Mouse (Mus musculus): ENCODE results near the gene Ccdc137. TPM values are rescaled to one million over a fixed set of nuclear protein-coding genes. Genes with fewer than 3 reads are reported as not detected.

The Ccdc137 gene
- polyA plus RNA-seq, 1 experiment from 2014 or later = 25.4 TPM

GRCm38 (mm10) chr11:120501018-120501417 is 43.1 kb downstream of the Ccdc137 start:
- H3K4me3 ChIP-seq (ENCODE audit: low read depth, low read length) = no peak overlapping the region
- no peak overlapping the region for H3K27ac ChIP-seq (ENCODE audit: low read depth, low read length)
- no peaks in the 10 kb centered on the region for H3K27me3 ChIP-seq (ENCODE audit: control insufficient read depth, insufficient read depth, low read length)
- no peaks in the 10 kb centered on the region for H3K9me3 ChIP-seq (ENCODE audit: control insufficient read depth, low read length)
- 79% methylated on average over 6 of the region's 6 CpGs for WGBS
- H3K9ac ChIP-seq (ENCODE audit: low read length) = no peak overlapping the region
- no peaks in the 10 kb centered on the region; the same call in 1 of the 2 replicates for H3K36me3 ChIP-seq (ENCODE audit: control insufficient read depth, insufficient read depth, low read length)
- no peaks in the 10 kb centered on the region for H3K4me1 ChIP-seq (ENCODE audit: control insufficient read depth, insufficient read depth, low read length)
- ATAC-seq (ENCODE audit: low FRiP score) = no peak
- no peak for DNase-seq (ENCODE audit: low spot score, missing footprints)
- H3K4me2 ChIP-seq = no peak overlapping the region

GRCm38 (mm10) chr11:120501701-120502100 is 43.8 kb downstream of the Ccdc137 start:
- DNase-seq (ENCODE audit: low spot score, missing footprints) = no peak
- no peaks in the 10 kb centered on the region for H3K9me3 ChIP-seq (ENCODE audit: control insufficient read depth, low read length)
- no peak overlapping the region for H3K4me3 ChIP-seq (ENCODE audit: low read depth, low read length)
- no peak overlapping the region for H3K4me2 ChIP-seq
- no peak overlapping the region for H3K9ac ChIP-seq (ENCODE audit: low read length)
- H3K36me3 ChIP-seq (ENCODE audit: control insufficient read depth, insufficient read depth, low read length) = no peaks in the 10 kb centered on the region; the same call in 1 of the 2 replicates
- H3K27ac ChIP-seq (ENCODE audit: low read depth, low read length) = no peak overlapping the region
- no peak for ATAC-seq (ENCODE audit: low FRiP score)
- WGBS = 94% methylated on average over 4 of the region's 4 CpGs
- no peaks in the 10 kb centered on the region for H3K27me3 ChIP-seq (ENCODE audit: control insufficient read depth, insufficient read depth, low read length)
- no peaks in the 10 kb centered on the region for H3K4me1 ChIP-seq (ENCODE audit: control insufficient read depth, insufficient read depth, low read length)

- ATAC-seq (ENCODE audit: low FRiP score) (no peak), DNase-seq (ENCODE audit: low spot score, missing footprints) (no peak)
- no peak overlapping the region for H3K9ac ChIP-seq (ENCODE audit: low read length)
- no peak overlapping the region for H3K4me3 ChIP-seq (ENCODE audit: low read depth, low read length)
- WGBS = 85% methylated on average over 3 of the region's 3 CpGs
- H3K4me1 ChIP-seq (ENCODE audit: control insufficient read depth, insufficient read depth, low read length) = peaks cover 5% of the 10 kb centered on the region
- H3K9me3 ChIP-seq (ENCODE audit: control insufficient read depth, low read length) = no peaks in the 10 kb centered on the region
- H3K36me3 ChIP-seq (ENCODE audit: control insufficient read depth, insufficient read depth, low read length) = no peaks in the 10 kb centered on the region
- no peak overlapping the region for H3K27ac ChIP-seq (ENCODE audit: low read depth, low read length)
- H3K27me3 ChIP-seq (ENCODE audit: control insufficient read depth, insufficient read depth, low read length) = no peaks in the 10 kb centered on the region
- H3K4me2 ChIP-seq = no peak overlapping the region
Measured at GRCm38 (mm10) chr11:120505661-120506060, 47.7 kb downstream of the Ccdc137 start.

GRCm38 (mm10) chr11:120506899-120507298 is 49.0 kb downstream of the Ccdc137 start:
- ATAC-seq (ENCODE audit: low FRiP score) (no peak), DNase-seq (ENCODE audit: low spot score, missing footprints) (no peak)
- Histone ChIP-seq H3K4me2 (no peak overlapping the region), H3K4me1 (ENCODE audit: control insufficient read depth, insufficient read depth, low read length) (peaks cover 6% of the 10 kb centered on the region), H3K9ac (ENCODE audit: low read length) (no peak overlapping the region), H3K27me3 (ENCODE audit: control insufficient read depth, insufficient read depth, low read length) (no peaks in the 10 kb centered on the region), H3K36me3 (ENCODE audit: control insufficient read depth, insufficient read depth, low read length) (no peaks in the 10 kb centered on the region), H3K27ac (ENCODE audit: low read depth, low read length) (no peak overlapping the region), H3K9me3 (ENCODE audit: control insufficient read depth, low read length) (no peaks in the 10 kb centered on the region), H3K4me3 (ENCODE audit: low read depth, low read length) (no peak overlapping the region)
- WGBS = 66% methylated on average over 4 of the region's 4 CpGs

GRCm38 (mm10) chr11:120507611-120508289 is 49.8 kb downstream of the Ccdc137 start:
- H3K9me3 ChIP-seq (ENCODE audit: control insufficient read depth, low read length) = no peaks in the 10 kb centered on the region
- H3K4me1 ChIP-seq (ENCODE audit: control insufficient read depth, insufficient read depth, low read length) = peaks cover 6% of the 10 kb centered on the region
- no peak overlapping the region for H3K4me3 ChIP-seq (ENCODE audit: low read depth, low read length)
- H3K36me3 ChIP-seq (ENCODE audit: control insufficient read depth, insufficient read depth, low read length) = no peaks in the 10 kb centered on the region
- no peak overlapping the region for H3K27ac ChIP-seq (ENCODE audit: low read depth, low read length)
- DNase-seq (ENCODE audit: low spot score, missing footprints) = no peak
- no peak for ATAC-seq (ENCODE audit: low FRiP score)
- no peaks in the 10 kb centered on the region for H3K27me3 ChIP-seq (ENCODE audit: control insufficient read depth, insufficient read depth, low read length)
- H3K9ac ChIP-seq (ENCODE audit: low read length) = no peak overlapping the region
- WGBS = 84% methylated on average over 13 of the region's 13 CpGs
- no peak overlapping the region for H3K4me2 ChIP-seq

GRCm38 (mm10) chr11:120508290-120508870 is 50.5 kb downstream of the Ccdc137 start:
- no peak overlapping the region for H3K9ac ChIP-seq (ENCODE audit: low read length)
- no peak for DNase-seq (ENCODE audit: low spot score, missing footprints)
- no peak for ATAC-seq (ENCODE audit: low FRiP score)
- H3K27me3 ChIP-seq (ENCODE audit: control insufficient read depth, insufficient read depth, low read length) = no peaks in the 10 kb centered on the region
- H3K36me3 ChIP-seq (ENCODE audit: control insufficient read depth, insufficient read depth, low read length) = no peaks in the 10 kb centered on the region
- H3K9me3 ChIP-seq (ENCODE audit: control insufficient read depth, low read length) = no peaks in the 10 kb centered on the region
- H3K4me2 ChIP-seq = no peak overlapping the region
- peaks cover 6% of the 10 kb centered on the region for H3K4me1 ChIP-seq (ENCODE audit: control insufficient read depth, insufficient read depth, low read length)
- no peak overlapping the region for H3K27ac ChIP-seq (ENCODE audit: low read depth, low read length)
- no peak overlapping the region for H3K4me3 ChIP-seq (ENCODE audit: low read depth, low read length)
- 88% methylated on average over 9 of the region's 9 CpGs for WGBS

GRCm38 (mm10) chr11:120509940-120510339 is 52.0 kb downstream of the Ccdc137 start:
- H3K4me1 ChIP-seq (ENCODE audit: control insufficient read depth, insufficient read depth, low read length) = peaks cover 6% of the 10 kb centered on the region
- 30% methylated on average over 4 of the region's 4 CpGs for WGBS
- no peak overlapping the region for H3K27ac ChIP-seq (ENCODE audit: low read depth, low read length)
- no peaks in the 10 kb centered on the region for H3K27me3 ChIP-seq (ENCODE audit: control insufficient read depth, insufficient read depth, low read length)
- H3K9ac ChIP-seq (ENCODE audit: low read length) = no peak overlapping the region
- 0 out of 2 replicates have a peak overlapping the region, but pooled peaks have one; percentile 42 for H3K4me2 ChIP-seq
- no peak overlapping the region for H3K4me3 ChIP-seq (ENCODE audit: low read depth, low read length)
- ATAC-seq (ENCODE audit: low FRiP score) = no peak
- H3K9me3 ChIP-seq (ENCODE audit: control insufficient read depth, low read length) = no peaks in the 10 kb centered on the region
- H3K36me3 ChIP-seq (ENCODE audit: control insufficient read depth, insufficient read depth, low read length) = no peaks in the 10 kb centered on the region
- no peak for DNase-seq (ENCODE audit: low spot score, missing footprints)

GRCm38 (mm10) chr11:120510375-120511030 is 52.6 kb downstream of the Ccdc137 start:
- H3K27me3 ChIP-seq (ENCODE audit: control insufficient read depth, insufficient read depth, low read length) = no peaks in the 10 kb centered on the region
- H3K36me3 ChIP-seq (ENCODE audit: control insufficient read depth, insufficient read depth, low read length) = no peaks in the 10 kb centered on the region
- H3K9me3 ChIP-seq (ENCODE audit: control insufficient read depth, low read length) = no peaks in the 10 kb centered on the region
- WGBS = 3% methylated on average over 16 of the region's 16 CpGs
- H3K4me3 ChIP-seq (ENCODE audit: low read depth, low read length) = no peak overlapping the region
- H3K27ac ChIP-seq (ENCODE audit: low read depth, low read length) = no peak overlapping the region
- H3K9ac ChIP-seq (ENCODE audit: low read length) = peak overlapping the region; percentile 57
- H3K4me1 ChIP-seq (ENCODE audit: control insufficient read depth, insufficient read depth, low read length) = peaks cover 6% of the 10 kb centered on the region
- ATAC-seq (ENCODE audit: low FRiP score) (no peak), DNase-seq (ENCODE audit: low spot score, missing footprints) (peak; percentile 90)
- H3K4me2 ChIP-seq = peak overlapping the region; percentile 42

GRCm38 (mm10) chr11:120512790-120513453 is 55.0 kb downstream of the Ccdc137 start:
- 58% methylated on average over 6 of the region's 6 CpGs for WGBS
- no peak overlapping the region for H3K9ac ChIP-seq (ENCODE audit: low read length)

More at GRCm38 (mm10) chr11:120512790-120513453, 55.0 kb downstream of the Ccdc137 start:
- Histone ChIP-seq H3K27ac (ENCODE audit: low read depth, low read length) (no peak overlapping the region), H3K4me2 (no peak overlapping the region), H3K4me1 (ENCODE audit: control insufficient read depth, insufficient read depth, low read length) (peaks cover 6% of the 10 kb centered on the region), H3K36me3 (ENCODE audit: control insufficient read depth, insufficient read depth, low read length) (no peaks in the 10 kb centered on the region), H3K27me3 (ENCODE audit: control insufficient read depth, insufficient read depth, low read length) (no peaks in the 10 kb centered on the region), H3K9me3 (ENCODE audit: control insufficient read depth, low read length) (no peaks in the 10 kb centered on the region), H3K4me3 (ENCODE audit: low read depth, low read length) (no peak overlapping the region)
- DNase-seq (ENCODE audit: low spot score, missing footprints) (no peak), ATAC-seq (ENCODE audit: low FRiP score) (no peak)

All from midbrain, embryonic 11.5 days (tissue).